Mouse (Mus musculus): ENCODE results near the gene Hspb1.

GRCm38 (mm10) chr5:135914156-135914555, 26.4 kb downstream of the Hspb1 start:
- TF ChIP-seq CTCF (conservative IDR thresholded peaks at IDR 0.05; ENCODE audit: low read length) (no peak), NANOG (IDR thresholded peaks at IDR 0.05; ENCODE audit: borderline replicate concordance, low read length) (no peak)
